Mouse (Mus musculus) stomach, postnatal 0 days (tissue): Measurements from ENCODE around the gene Wwox. TPM values are rescaled to one million over a fixed set of nuclear protein-coding genes. Genes with fewer than 3 reads are reported as not detected.

Source experiments
- ATAC-seq: fragments of 200-750 bp; cut with Nextera tagmentation; 2 replicates; pipeline ENCODE4 v1.8.0; 2017; ENCODE audit not compliant: low FRiP score, low TSS enrichment
- DNase-seq: peaks from one replicate; pipeline ENCODE4 v3.0.0-alpha.2; 2016; ENCODE audit warnings: low spot score
- H3K27ac ChIP-seq: fragments of 300-500 bp; sonication (generic); replicated peaks from 2 replicates; pipeline ENCODE4 v1.5.1; 2014; ENCODE audit warnings: mild to moderate bottlenecking, control low read depth
- H3K27me3 ChIP-seq: fragments of 300-500 bp; sonication (generic); 2 replicates; pipeline ENCODE4 v1.6.1; 2014; ENCODE audit warnings: low read length; ENCODE audit not compliant: control insufficient read depth, insufficient read depth
- H3K36me3 ChIP-seq: fragments of 300-500 bp; sonication (generic); 2 replicates; pipeline ENCODE4 v1.6.1; 2014; ENCODE audit warnings: low read length, mixed read lengths; ENCODE audit not compliant: control insufficient read depth, insufficient read depth
- H3K4me1 ChIP-seq: fragments of 300-500 bp; sonication (generic); replicated peaks from 2 replicates; pipeline ENCODE4 v1.6.1; 2014; ENCODE audit warnings: antibody characterized with exemption; ENCODE audit not compliant: control insufficient read depth, insufficient read depth
- H3K4me2 ChIP-seq: fragments of 300-500 bp; sonication (generic); replicated peaks from 2 replicates; pipeline ENCODE4 v1.6.1; 2014; ENCODE audit warnings: low read depth, mild to moderate bottlenecking, control low read depth, moderate library complexity
- H3K4me3 ChIP-seq: fragments of 300-500 bp; sonication (generic); 2 replicates; pipeline ENCODE4 v1.5.1; 2014; ENCODE audit warnings: low read depth, low read length, control low read depth
- H3K9ac ChIP-seq: fragments of 300-500 bp; sonication (generic); 2 replicates; pipeline ENCODE4 v1.6.1; 2014; ENCODE audit warnings: mild to moderate bottlenecking, low read length, control low read depth, mixed read lengths
- H3K9me3 ChIP-seq: fragments of 300-500 bp; sonication (generic); 2 replicates; pipeline ENCODE4 v1.6.1; 2016; ENCODE audit warnings: low read length; ENCODE audit not compliant: control insufficient read depth
- CTCF ChIP-seq: IDR thresholded peaks from 2 replicates; pipeline ENCODE4 v1.5.1; 2016; ENCODE audit warnings: antibody characterized with exemption, low read depth, mild to moderate bottlenecking, moderate library complexity
- EP300 ChIP-seq: optimal IDR thresholded peaks from 2 replicates; pipeline ENCODE3; 2016; ENCODE audit warnings: antibody characterized with exemption
- WGBS: fragments of 180-500 bp; shearing (Covaris S2); extraction: QIAGEN DNeasy Blood & Tissue Kit; methylation state at CpG from one replicate; pipeline ENCODE4 v1.1.7; 2014; 5-methylcytosine and 5-hydroxymethylcytosine counted together
- polyA plus RNA-seq: library from polyadenylated mRNA; unstranded; fragments of >200 nt; fragmentation: Nextera tagmentation; extraction: Ambion mirVana; gene quantifications from 2 replicates; pipeline ENCODE4 v1.2.1, GENCODE M21; 2015

Wwox gene
- polyA plus RNA-seq, 1 experiment from 2014 or later: 9.2 TPM

- ATAC-seq (no peak), DNase-seq (no peak)
- Histone ChIP-seq H3K9ac (no peak overlapping the region), H3K4me3 (no peak overlapping the region), H3K9me3 (no peaks in the 10 kb centered on the region), H3K36me3 (no peaks in the 10 kb centered on the region), H3K4me1 (no peaks in the 10 kb centered on the region), H3K27ac (no peak overlapping the region), H3K4me2 (no peak overlapping the region), H3K27me3 (no peaks in the 10 kb centered on the region)
- WGBS: 89% methylated on average over 8 of the region's 8 CpGs
- TF ChIP-seq EP300 (no peak), CTCF (no peak)
Measured at GRCm38 (mm10) chr8:115066550-115067058, 627.1 kb downstream of the Wwox start.

- Histone ChIP-seq H3K27ac (no peak overlapping the region), H3K4me1 (no peaks in the 10 kb centered on the region), H3K9me3 (no peaks in the 10 kb centered on the region), H3K27me3 (no peaks in the 10 kb centered on the region), H3K4me2 (no peak overlapping the region), H3K36me3 (no peaks in the 10 kb centered on the region), H3K9ac (no peak overlapping the region), H3K4me3 (no peak overlapping the region)
- ATAC-seq: no peak
- WGBS: 73% methylated on average over 5 of the region's 5 CpGs
- TF ChIP-seq CTCF (no peak), EP300 (no peak)
- DNase-seq: no peak
Measured at GRCm38 (mm10) chr8:115068723-115069122, 629.3 kb downstream of the Wwox start.

GRCm38 (mm10) chr8:115070225-115070624, 630.8 kb downstream of the Wwox start:
- no peak overlapping the region for H3K27ac ChIP-seq
- DNase-seq: no peak
- 0 out of 2 replicates have a peak, but pooled peaks have one; percentile 45 for ATAC-seq
- H3K4me3 ChIP-seq: no peak overlapping the region
- H3K4me2 ChIP-seq: no peak overlapping the region
- 20% methylated on average over 3 of the region's 3 CpGs for WGBS
- H3K9ac ChIP-seq: no peak overlapping the region
- TF ChIP-seq CTCF: no peak
- H3K9me3 ChIP-seq: no peaks in the 10 kb centered on the region
- H3K4me1 ChIP-seq: no peaks in the 10 kb centered on the region
- no peaks in the 10 kb centered on the region for H3K27me3 ChIP-seq
- no peaks in the 10 kb centered on the region for H3K36me3 ChIP-seq

- no peak for TF ChIP-seq CTCF
- no peak for TF ChIP-seq EP300
- Histone ChIP-seq H3K27me3 (no peaks in the 10 kb centered on the region), H3K4me2 (no peak overlapping the region), H3K27ac (no peak overlapping the region), H3K9ac (no peak overlapping the region), H3K36me3 (no peaks in the 10 kb centered on the region), H3K4me3 (no peak overlapping the region), H3K9me3 (no peaks in the 10 kb centered on the region), H3K4me1 (no peaks in the 10 kb centered on the region)
- WGBS: 90% methylated on average over 12 of the region's 12 CpGs
- DNase-seq: no peak
- ATAC-seq: no peak
Measured at GRCm38 (mm10) chr8:115071231-115071630, 631.8 kb downstream of the Wwox start.

DNA sequence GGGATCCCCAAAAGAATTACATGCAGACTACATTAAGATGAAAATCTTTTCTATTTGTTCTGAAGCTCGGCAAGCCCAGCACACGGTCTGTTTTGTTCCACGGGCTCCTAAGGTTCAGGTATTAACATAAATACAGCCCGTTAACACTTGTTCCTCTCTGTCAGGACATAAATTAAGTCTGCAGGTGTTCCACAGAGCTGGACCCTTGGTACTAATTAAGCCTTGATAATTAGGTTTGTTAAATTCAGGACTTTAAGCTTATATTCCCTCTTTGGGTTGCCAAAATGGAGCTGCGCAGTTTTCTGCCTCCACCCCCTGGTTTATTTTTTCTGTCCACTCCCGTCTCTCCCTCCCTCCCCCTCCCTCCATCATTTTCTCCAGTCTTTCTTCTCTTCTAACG, 638.8 kb downstream of the Wwox start:
- no peaks in the 10 kb centered on the region for H3K4me1 ChIP-seq
- WGBS: 68% methylated on average over 7 of the region's 7 CpGs
- no peak overlapping the region for H3K4me2 ChIP-seq
- DNase-seq: no peak
- H3K9ac ChIP-seq: no peak overlapping the region
- no peak overlapping the region for H3K4me3 ChIP-seq
- ATAC-seq: no peak
- no peaks in the 10 kb centered on the region for H3K9me3 ChIP-seq
- no peaks in the 10 kb centered on the region for H3K27me3 ChIP-seq
- H3K36me3 ChIP-seq: no peaks in the 10 kb centered on the region
- no peak overlapping the region for H3K27ac ChIP-seq
- TF ChIP-seq EP300 (no peak), CTCF (no peak)

- no peaks in the 10 kb centered on the region for H3K9me3 ChIP-seq
- TF ChIP-seq EP300 (no peak), CTCF (no peak)
- H3K27ac ChIP-seq: no peak overlapping the region
- H3K36me3 ChIP-seq: no peaks in the 10 kb centered on the region
- no peaks in the 10 kb centered on the region for H3K27me3 ChIP-seq
- WGBS: 54% methylated on average over 7 of the region's 7 CpGs
- ATAC-seq (no peak), DNase-seq (no peak)
- no peak overlapping the region for H3K4me3 ChIP-seq
- H3K9ac ChIP-seq: no peak overlapping the region
- no peak overlapping the region for H3K4me2 ChIP-seq
- H3K4me1 ChIP-seq: no peaks in the 10 kb centered on the region
Measured at GRCm38 (mm10) chr8:115081302-115082207, 642.1 kb downstream of the Wwox start.
